Mouse (Mus musculus) mouse embryonic stem cell (cell line): ENCODE data around the gene Olfr70.

Experiments
- in situ Hi-C, 2 experiments: fragments of 300-500 bp; cut with MboI; formaldehyde crosslinking; loops; 1 replicate in 1 of 2; 3 replicates in 1 of 2; pipeline ENCODE4 v1.14.3; 2019 to 2020; ENCODE audit warnings: low sequenced_read_pairs in 2 of 2, low pct_unique_long_range_greater_than_20kb in 1 of 2, mixed read lengths in 1 of 2; ENCODE audit not compliant: unreplicated experiment in 1 of 2

Gene Olfr70

DNA sequence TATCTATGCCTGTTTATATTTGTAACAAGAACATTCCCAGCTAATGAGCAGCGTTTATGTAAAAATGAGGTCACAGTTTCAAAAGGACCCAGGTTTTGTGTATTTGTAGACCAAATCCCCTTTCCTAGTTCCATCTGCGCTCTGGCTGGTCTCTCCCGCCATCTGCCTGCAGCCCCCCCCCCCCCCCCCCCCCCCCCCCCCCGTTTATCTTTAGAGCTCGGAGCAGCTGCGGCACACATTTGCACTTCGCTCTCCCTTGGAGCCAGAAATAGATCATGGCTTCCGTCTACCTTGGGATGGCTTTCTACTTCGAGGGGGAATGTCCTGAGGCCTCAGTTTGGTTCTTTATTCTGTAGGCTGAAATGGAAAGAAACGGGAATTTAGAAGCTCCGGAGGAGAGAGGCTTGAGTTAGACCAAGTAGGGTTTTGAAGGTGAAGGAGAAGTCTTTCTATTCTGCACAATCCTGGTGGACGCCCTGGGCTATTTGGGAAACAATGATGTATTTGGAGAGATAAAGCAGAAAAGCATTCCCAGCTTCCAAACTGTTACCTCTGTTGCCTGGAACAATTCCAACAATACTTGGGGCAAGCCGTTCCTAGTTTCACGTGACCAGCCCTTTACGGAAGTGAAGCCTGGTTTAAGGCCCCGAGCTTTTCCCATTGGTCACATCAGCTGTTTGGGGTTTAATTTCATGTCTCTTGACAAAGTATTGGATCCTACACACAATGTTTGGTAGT, 20.1 kb upstream of the Olfr70 start:
- in situ Hi-C loops: no loop called here

DNA sequence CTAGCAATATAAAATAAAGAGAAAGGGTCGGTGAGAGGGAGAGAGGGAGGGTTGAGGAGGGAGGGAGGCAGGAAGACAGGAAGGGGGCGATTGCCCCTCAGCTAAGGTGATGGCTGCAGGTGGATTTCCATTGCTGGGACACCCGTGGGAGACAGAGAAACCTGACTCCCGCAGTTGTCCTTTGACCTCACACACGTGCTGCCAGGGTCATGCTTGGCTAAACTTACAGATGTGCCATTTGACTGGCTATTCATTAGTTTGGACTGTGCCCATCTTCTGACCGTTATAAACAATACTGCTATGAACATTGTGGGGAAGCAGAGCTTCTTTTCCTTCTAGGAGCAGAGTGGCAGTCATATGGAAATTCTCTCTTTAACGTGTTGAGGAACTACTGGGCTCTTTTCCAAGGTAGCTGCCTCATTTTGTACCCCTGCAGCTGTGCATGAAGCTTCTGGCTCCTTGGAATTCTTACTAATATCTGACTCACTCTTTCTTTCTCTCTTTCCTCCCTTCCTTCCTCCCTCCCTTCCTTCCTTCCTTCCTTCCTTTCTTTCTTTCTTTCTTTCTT, 13.1 kb upstream of the Olfr70 start:
- in situ Hi-C loops: no loop called here

DNA sequence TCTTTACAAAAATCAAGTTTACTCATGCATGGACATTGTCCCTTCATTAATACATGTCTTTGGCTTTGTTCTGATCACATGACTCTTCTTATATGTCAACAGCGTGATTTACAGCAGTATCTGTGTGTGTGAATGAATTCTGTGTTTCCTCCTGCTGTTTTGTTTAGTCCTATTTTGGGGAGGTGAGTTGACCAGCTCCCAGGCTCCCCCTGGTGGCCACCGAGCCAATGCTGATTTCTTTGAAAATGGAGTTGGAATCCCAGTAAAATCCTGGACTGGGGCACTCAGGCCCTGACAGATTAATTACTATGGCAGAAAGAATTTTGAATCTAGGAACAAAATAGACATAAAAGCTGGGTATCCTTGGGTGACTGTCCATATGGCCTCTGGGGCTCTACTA, 11.2 kb upstream of the Olfr70 start:
- in situ Hi-C loops: no loop called here

- in situ Hi-C loops: no loop called here
Measured at GRCm38 (mm10) chr4:43709869-43710268, 9.3 kb upstream of the Olfr70 start, which contains the start of gene Olfr71. Gene Olfr71, minus strand, starts transcription at chr4:43710255.

- in situ Hi-C loops: no loop called here
Measured at GRCm38 (mm10) chr4:43705991-43706390, 5.4 kb upstream of the Olfr70 start.

DNA sequence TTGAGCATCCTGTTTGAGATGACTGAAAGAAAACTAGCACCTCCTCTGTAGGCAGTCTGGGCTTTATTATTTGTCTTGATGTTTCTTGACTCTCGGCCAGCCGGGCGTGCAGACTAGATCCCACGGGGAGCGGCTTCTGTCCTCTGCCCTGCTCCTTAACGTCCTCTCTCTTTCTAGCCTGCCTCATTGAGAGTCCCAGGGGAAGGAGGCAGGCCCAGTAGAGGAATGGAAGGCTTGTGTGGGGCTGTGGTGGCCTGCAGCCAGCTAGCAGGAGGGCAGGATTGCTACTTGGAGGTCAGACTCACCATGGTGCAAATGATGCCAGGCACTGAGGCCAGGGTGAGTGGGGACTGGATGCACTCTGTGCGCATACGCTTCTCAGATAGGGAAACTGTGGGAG, 3.2 kb upstream of the Olfr70 start:
- in situ Hi-C loops: no loop called here

- in situ Hi-C loops: no loop called here
Measured at GRCm38 (mm10) chr4:43703439-43703838, 2.8 kb upstream of the Olfr70 start.

- in situ Hi-C loops: no loop called here
Measured at GRCm38 (mm10) chr4:43696561-43696960, 4.0 kb downstream of the Olfr70 start.

DNA sequence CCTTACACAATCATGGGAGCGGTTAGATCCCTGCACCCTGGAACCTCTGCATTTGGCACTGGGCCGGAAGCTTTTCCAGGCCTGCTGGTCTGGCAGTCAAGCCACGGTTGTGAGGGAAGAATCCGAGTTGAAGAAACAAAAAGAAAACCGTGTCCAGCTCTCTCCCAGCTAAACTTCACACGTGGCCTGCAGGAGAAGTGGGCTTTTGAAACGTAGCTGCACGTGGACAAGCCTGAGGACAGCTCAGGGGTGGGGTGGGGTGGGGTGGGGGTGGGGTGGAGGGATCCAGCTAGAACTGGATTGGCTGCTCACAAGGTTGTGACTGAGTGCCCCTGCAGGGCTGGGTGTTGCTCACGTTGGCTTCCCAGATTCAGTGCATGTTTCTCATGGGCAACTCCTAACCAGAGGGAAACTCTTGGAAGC, 5.3 kb downstream of the Olfr70 start:
- in situ Hi-C loops: no loop called here

DNA sequence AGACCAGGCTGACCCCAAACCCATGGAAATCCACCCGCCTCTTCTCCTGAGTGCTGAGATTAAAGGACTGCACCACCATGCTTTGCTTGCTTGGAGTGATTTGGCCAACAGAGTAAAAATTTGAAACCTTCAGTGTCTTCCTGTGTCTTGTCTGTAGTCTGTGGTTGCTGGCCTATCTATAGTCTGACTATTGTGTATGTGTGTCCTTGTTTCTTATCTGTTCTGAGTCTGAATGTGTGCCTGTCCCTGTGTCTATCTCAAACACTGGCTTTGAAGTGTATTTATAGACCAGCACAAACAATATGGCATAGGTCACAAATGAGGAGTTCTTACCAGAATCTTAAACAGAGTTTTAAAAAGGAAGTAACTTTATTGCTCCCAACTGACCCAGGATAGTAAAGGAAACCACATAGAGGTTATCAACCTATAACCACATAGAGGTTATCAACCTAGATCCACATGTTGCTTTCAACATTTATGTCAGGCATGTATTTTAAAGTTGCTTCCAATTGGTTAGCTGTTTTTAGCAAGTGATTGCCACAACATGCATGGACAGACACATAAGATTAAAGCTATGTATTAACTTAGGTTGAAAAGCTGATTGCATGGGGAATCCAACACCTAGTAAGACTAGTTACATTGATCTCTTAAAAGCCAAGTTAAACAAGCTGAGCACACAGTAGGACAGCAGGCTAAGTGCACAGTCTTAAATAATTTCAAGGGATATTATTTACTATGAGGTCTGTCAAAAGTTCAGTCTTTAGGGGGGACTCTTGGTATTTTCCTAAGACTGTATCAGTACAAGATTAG, 6.0 kb downstream of the Olfr70 start:
- in situ Hi-C loops: no loop called here

- in situ Hi-C loops: no loop called here
Measured at GRCm38 (mm10) chr4:43693806-43694241, 6.8 kb downstream of the Olfr70 start.

GRCm38 (mm10) chr4:43691026-43691425, 9.6 kb downstream of the Olfr70 start:
- in situ Hi-C loops: no loop called here

GRCm38 (mm10) chr4:43690021-43690420, 10.6 kb downstream of the Olfr70 start:
- in situ Hi-C loops: no loop called here

DNA sequence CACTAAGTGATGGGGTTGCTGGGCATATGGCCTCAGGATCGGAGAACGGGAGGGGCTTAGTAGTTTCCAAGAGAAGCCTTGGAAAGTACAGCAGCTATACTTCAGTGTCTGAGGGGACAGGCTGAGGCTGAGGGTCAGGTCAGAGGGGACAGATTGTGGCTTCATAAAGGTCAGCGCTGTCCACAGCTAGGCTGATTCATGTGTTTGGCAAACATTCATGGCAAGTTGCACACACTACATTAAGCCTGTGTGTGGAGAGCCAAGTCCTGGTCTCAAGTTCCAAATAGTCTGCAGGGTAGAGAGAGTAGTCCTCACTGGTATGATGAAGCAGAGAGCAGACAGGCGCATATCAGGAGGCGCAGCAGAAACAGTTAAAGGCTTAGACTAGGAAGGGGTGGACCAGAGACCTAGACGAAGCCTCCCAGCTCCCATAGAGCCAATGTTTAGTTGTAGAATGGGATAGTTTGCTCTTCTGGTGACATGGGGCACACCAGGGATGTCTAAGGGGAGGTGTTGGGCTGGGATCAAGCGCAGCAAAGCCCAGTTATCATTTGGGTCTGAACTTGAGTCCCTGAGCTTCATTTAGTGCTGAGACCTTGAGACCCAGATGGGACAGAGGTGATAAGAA, 21.1 kb downstream of the Olfr70 start:
- in situ Hi-C loops: no loop called here

- in situ Hi-C loops: no loop called here
Measured at GRCm38 (mm10) chr4:43678541-43678940, 22.1 kb downstream of the Olfr70 start.

DNA sequence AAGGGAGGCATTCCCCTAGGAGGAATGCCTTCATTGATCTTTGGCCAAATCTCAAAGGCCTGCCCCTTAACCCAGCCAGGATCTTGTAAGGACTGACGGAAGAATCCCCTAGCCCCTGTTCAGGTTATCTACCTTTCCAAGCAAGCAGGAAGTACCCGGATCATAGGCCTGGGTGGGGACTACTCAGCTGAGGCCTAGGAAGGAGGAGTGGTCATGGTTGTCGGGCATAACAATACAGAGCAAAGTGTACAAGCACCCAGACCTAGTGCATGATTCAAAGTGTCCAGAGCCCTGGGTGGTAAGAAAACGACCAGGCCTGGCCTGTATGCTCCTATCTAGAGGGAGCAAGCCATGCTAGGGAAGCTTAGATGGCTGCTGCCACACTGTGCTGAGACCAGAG, 25.0 kb downstream of the Olfr70 start:
- in situ Hi-C loops: no loop called here

DNA sequence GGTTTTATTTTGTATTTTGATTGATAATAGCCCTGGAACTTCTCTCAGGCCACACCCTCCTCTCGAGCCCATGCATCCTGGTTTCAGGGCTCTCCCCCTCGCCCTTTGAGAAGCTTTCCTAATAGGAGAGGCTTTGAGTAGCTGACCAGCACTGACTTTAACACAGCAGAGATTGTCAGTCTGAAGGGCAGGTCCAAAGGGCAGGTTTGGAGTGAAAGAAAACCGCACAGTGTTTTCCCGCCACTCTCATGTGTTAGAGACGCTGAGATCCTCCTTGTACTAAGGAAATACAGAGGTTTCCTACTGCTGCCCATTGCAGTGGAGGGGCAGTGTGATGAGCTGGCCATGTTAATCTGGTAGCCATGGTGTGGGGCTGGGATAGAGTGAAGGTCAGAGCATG, 25.6 kb downstream of the Olfr70 start:
- in situ Hi-C loops: no loop called here

- in situ Hi-C loops: no loop called here
Measured at GRCm38 (mm10) chr4:43673703-43674102, 26.9 kb downstream of the Olfr70 start.

- in situ Hi-C loops: no loop called here
Measured at GRCm38 (mm10) chr4:43672070-43672469, 28.5 kb downstream of the Olfr70 start.
